Mouse (Mus musculus): ENCODE data around the gene Dcaf5. TPM values are rescaled to one million over a fixed set of nuclear protein-coding genes. Genes with fewer than 3 reads are reported as not detected.

Dcaf5 gene
- polyA plus RNA-seq, 1 experiment from 2014 or later = 7.4 TPM

DNA sequence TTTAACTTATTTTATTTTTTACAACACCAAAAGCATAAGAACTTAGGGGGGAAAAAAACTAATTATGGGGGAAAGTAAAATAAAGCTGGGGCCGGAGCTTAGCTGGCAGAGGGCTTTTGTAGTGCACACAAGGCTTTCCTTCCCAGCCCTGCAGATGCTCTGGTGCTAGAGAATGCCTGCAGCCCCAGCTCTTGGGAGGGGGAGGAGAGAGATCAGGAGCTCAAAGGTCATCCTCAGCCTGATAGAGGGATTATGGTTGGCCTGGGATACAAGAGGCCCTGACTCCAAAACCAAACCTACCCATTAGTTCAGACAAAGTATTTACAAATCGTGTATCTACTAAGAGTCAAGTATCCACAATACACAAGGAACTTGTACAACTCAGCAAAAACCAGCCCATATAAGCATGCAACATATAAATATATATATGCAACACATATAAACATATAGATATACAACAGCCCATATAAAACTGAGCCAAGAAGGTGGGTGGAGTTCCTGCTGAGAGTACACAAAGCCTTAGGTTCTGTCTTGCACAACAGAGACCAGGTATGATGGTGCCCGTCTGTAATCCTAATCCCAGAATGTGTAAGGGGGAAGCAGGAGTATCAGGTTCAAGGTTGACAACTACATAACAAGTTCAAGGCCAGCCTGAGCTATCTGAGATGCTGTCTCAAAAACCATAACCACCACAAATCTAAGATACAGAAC lies 124.3 kb downstream of the Dcaf5 start:
- no peak for TF ChIP-seq CTCF (IDR thresholded peaks at IDR 0.05; ENCODE audit: low read depth)
- Histone ChIP-seq H3K4me1 (replicated peaks; ENCODE audit: control insufficient read depth, insufficient read depth, low read length) (no peaks in the 10 kb centered on the region), H3K9ac (ENCODE audit: low read depth, low read length) (no peak overlapping the region), H3K4me2 (replicated peaks; ENCODE audit: low read depth) (no peak overlapping the region), H3K27ac (ENCODE audit: low read depth, low read length) (no peak overlapping the region), H3K9me3 (ENCODE audit: control insufficient read depth) (no peaks in the 10 kb centered on the region), H3K4me3 (ENCODE audit: low read depth, low read length) (no peak overlapping the region), H3K36me3 (ENCODE audit: control insufficient read depth, insufficient read depth) (no peaks in the 10 kb centered on the region), H3K27me3 (replicated peaks; ENCODE audit: control insufficient read depth, insufficient read depth, low read length) (no peaks in the 10 kb centered on the region)
- WGBS = 38% methylated on average over 3 of the region's 3 CpGs
- ATAC-seq = peak; percentile 88

- WGBS = 57% methylated on average over 3 of the region's 3 CpGs
- Histone ChIP-seq H3K4me3 (ENCODE audit: low read depth, low read length) (no peak overlapping the region), H3K9me3 (ENCODE audit: control insufficient read depth) (no peaks in the 10 kb centered on the region), H3K9ac (ENCODE audit: low read depth, low read length) (no peak overlapping the region), H3K36me3 (ENCODE audit: control insufficient read depth, insufficient read depth) (no peaks in the 10 kb centered on the region), H3K27me3 (replicated peaks; ENCODE audit: control insufficient read depth, insufficient read depth, low read length) (no peaks in the 10 kb centered on the region), H3K27ac (ENCODE audit: low read depth, low read length) (no peak overlapping the region), H3K4me1 (replicated peaks; ENCODE audit: control insufficient read depth, insufficient read depth, low read length) (no peaks in the 10 kb centered on the region), H3K4me2 (replicated peaks; ENCODE audit: low read depth) (no peak overlapping the region)
- no peak for ATAC-seq
- no peak for TF ChIP-seq CTCF (IDR thresholded peaks at IDR 0.05; ENCODE audit: low read depth)
Observed at GRCm38 (mm10) chr12:80307556-80307955, 128.8 kb downstream of the Dcaf5 start.

DNA sequence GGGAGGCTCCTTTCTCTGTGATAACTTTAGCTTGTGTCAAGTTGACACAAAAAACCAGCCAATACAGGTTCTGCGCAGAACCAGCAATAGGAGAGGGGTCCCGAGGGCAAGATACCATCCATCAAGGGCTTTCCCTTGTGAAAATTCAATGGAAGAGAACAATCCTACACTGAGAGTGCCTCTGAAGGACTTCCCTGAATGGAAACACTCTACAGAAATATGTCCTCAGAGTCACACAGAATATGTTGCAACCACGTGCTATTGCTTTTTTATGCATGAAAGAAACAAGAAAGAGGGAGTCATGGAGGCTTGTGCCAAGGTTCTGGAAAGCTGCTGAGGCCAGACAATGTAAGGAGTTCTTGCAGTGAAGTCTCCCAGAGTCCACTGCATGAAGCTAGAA lies 131.9 kb downstream of the Dcaf5 start:
- no peaks in the 10 kb centered on the region for H3K9me3 ChIP-seq (ENCODE audit: control insufficient read depth)
- no peaks in the 10 kb centered on the region for H3K36me3 ChIP-seq (ENCODE audit: control insufficient read depth, insufficient read depth)
- no peaks in the 10 kb centered on the region for H3K4me1 ChIP-seq (replicated peaks; ENCODE audit: control insufficient read depth, insufficient read depth, low read length)
- H3K9ac ChIP-seq (ENCODE audit: low read depth, low read length) = no peak overlapping the region
- no peak for ATAC-seq
- H3K27me3 ChIP-seq (replicated peaks; ENCODE audit: control insufficient read depth, insufficient read depth, low read length) = no peaks in the 10 kb centered on the region
- H3K4me2 ChIP-seq (replicated peaks; ENCODE audit: low read depth) = no peak overlapping the region
- H3K27ac ChIP-seq (ENCODE audit: low read depth, low read length) = no peak overlapping the region
- TF ChIP-seq CTCF (IDR thresholded peaks at IDR 0.05; ENCODE audit: low read depth) = no peak
- no peak overlapping the region for H3K4me3 ChIP-seq (ENCODE audit: low read depth, low read length)
- WGBS = 91% methylated on average over 3 of the region's 3 CpGs

- H3K4me1 ChIP-seq (replicated peaks; ENCODE audit: control insufficient read depth, insufficient read depth, low read length) = no peaks in the 10 kb centered on the region
- no peak for ATAC-seq
- H3K27ac ChIP-seq (ENCODE audit: low read depth, low read length) = no peak overlapping the region
- H3K36me3 ChIP-seq (ENCODE audit: control insufficient read depth, insufficient read depth) = no peaks in the 10 kb centered on the region
- TF ChIP-seq CTCF (IDR thresholded peaks at IDR 0.05; ENCODE audit: low read depth) = no peak
- no peaks in the 10 kb centered on the region for H3K9me3 ChIP-seq (ENCODE audit: control insufficient read depth)
- 73% methylated on average over 9 of the region's 9 CpGs for WGBS
- no peaks in the 10 kb centered on the region for H3K27me3 ChIP-seq (replicated peaks; ENCODE audit: control insufficient read depth, insufficient read depth, low read length)
- H3K4me2 ChIP-seq (replicated peaks; ENCODE audit: low read depth) = no peak overlapping the region
- H3K4me3 ChIP-seq (ENCODE audit: low read depth, low read length) = no peak overlapping the region
- no peak overlapping the region for H3K9ac ChIP-seq (ENCODE audit: low read depth, low read length)
Observed at GRCm38 (mm10) chr12:80300833-80301456, 135.5 kb downstream of the Dcaf5 start.

- Histone ChIP-seq H3K9ac (ENCODE audit: low read depth, low read length) (no peak overlapping the region), H3K4me2 (replicated peaks; ENCODE audit: low read depth) (no peak overlapping the region), H3K4me3 (ENCODE audit: low read depth, low read length) (no peak overlapping the region), H3K36me3 (ENCODE audit: control insufficient read depth, insufficient read depth) (no peaks in the 10 kb centered on the region), H3K9me3 (ENCODE audit: control insufficient read depth) (no peaks in the 10 kb centered on the region), H3K4me1 (replicated peaks; ENCODE audit: control insufficient read depth, insufficient read depth, low read length) (no peaks in the 10 kb centered on the region), H3K27ac (ENCODE audit: low read depth, low read length) (no peak overlapping the region), H3K27me3 (replicated peaks; ENCODE audit: control insufficient read depth, insufficient read depth, low read length) (no peaks in the 10 kb centered on the region)
- ATAC-seq = no peak
- 46% methylated on average over 6 of the region's 6 CpGs for WGBS
- no peak for TF ChIP-seq CTCF (IDR thresholded peaks at IDR 0.05; ENCODE audit: low read depth)
Observed at GRCm38 (mm10) chr12:80298714-80299113, 137.7 kb downstream of the Dcaf5 start.

DNA sequence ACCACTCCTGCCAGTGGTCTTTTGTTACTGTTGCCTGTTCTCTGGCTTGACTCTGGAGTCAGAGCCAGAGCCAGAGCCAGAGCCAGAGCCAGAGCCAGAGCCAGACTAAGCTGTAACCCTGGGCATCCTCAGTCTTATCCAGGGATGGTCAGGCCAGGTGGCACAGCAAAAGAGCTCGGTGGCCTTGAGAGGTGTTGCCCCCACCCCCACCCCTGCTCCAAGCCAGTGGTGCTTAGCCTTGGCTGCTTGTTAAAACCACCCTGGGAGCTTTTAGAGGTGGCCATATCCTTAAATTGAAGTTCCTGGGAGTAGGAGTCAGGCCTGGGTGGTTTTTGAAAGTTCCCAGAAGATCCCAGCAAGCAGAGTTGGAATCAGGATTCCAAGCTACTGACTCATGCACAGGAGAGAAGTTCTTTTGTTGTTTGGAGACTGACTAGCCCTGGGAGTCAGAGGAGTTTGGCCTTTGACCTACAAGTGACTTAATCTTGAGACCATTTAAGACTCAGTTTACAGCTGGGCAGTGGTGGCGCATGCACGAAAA lies 144.4 kb downstream of the Dcaf5 start:
- no peak overlapping the region for H3K27ac ChIP-seq (ENCODE audit: low read depth, low read length)
- H3K9me3 ChIP-seq (ENCODE audit: control insufficient read depth) = no peaks in the 10 kb centered on the region
- no peaks in the 10 kb centered on the region for H3K4me1 ChIP-seq (replicated peaks; ENCODE audit: control insufficient read depth, insufficient read depth, low read length)
- H3K9ac ChIP-seq (ENCODE audit: low read depth, low read length) = no peak overlapping the region
- H3K27me3 ChIP-seq (replicated peaks; ENCODE audit: control insufficient read depth, insufficient read depth, low read length) = no peaks in the 10 kb centered on the region
- no peak for TF ChIP-seq CTCF (IDR thresholded peaks at IDR 0.05; ENCODE audit: low read depth)
- WGBS = 71% methylated on average over 3 of the region's 3 CpGs
- H3K4me2 ChIP-seq (replicated peaks; ENCODE audit: low read depth) = no peak overlapping the region
- no peak overlapping the region for H3K4me3 ChIP-seq (ENCODE audit: low read depth, low read length)
- no peak for ATAC-seq
- no peaks in the 10 kb centered on the region for H3K36me3 ChIP-seq (ENCODE audit: control insufficient read depth, insufficient read depth)
